Mouse (Mus musculus) adrenal gland, adult 2 months (tissue): ENCODE results near the gene Eif2b5. TPM values are rescaled to one million over a fixed set of nuclear protein-coding genes. Genes with fewer than 3 reads are reported as not detected.

Experiments
- DNase-seq: peaks from one replicate; pipeline ENCODE4 v3.0.0; 2021
- polyA plus RNA-seq: library from polyadenylated mRNA; depleted of rRNA; stranded (reverse); fragments of >200 nt; gene quantifications from 2 replicates; pipeline ENCODE4 v1.2.3, GENCODE M21; 2012
- total RNA-seq, 2 experiments: library from RNA; stranded (reverse); gene quantifications; 2 replicates each; pipeline ENCODE4 v1.2.3; 2021

Eif2b5 gene
- total and polyA plus RNA-seq, 3 experiments: 20.7 to 67.1 (median 50.2) TPM

- no peak for DNase-seq
Measured at GRCm38 (mm10) chr16:20489233-20489632, 9.4 kb upstream of the Eif2b5 start.

GRCm38 (mm10) chr16:20490581-20490980 is 8.0 kb upstream of the Eif2b5 start:
- peak; percentile 56 for DNase-seq

DNA sequence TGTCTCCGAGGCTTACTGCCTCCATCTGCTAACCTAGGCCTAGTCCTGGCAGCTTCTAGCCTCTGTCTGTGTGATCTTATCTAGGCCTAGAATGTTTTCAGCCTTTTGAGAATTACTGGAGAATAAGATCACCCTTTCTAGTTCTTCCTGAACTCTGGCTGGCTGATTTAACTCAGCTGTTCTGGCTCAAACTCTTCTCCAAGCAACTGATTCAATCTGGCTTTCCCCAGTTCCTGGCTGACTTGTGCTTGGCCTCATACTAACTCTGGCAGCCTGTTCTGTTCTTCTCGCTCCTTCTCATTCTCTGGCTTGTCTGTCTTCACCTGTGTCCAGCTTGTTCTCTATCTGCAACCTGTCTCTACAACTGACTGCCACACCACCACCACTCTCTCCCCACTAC is 7.3 kb upstream of the Eif2b5 start:
- no peak for DNase-seq

DNA sequence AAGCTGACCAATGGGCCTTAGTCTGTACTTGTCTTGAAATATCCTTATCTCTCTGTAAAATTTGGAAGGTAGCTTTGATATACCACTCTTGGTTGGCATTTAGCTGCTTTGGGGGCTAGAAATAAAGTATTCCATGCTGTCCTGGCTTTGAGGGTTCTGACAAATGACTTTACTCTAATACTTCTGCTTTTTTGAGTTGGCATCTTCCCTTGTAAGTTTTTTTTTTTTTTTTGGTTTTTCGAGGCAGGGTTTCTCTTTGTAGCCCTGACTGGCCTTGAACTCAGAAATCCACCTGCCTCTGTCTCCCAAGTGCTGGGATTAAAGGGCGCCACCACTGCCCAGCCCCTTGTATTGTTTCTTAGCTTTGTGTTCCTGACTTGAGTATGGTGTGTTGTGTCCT is 5.2 kb upstream of the Eif2b5 start:
- DNase-seq: no peak

DNA sequence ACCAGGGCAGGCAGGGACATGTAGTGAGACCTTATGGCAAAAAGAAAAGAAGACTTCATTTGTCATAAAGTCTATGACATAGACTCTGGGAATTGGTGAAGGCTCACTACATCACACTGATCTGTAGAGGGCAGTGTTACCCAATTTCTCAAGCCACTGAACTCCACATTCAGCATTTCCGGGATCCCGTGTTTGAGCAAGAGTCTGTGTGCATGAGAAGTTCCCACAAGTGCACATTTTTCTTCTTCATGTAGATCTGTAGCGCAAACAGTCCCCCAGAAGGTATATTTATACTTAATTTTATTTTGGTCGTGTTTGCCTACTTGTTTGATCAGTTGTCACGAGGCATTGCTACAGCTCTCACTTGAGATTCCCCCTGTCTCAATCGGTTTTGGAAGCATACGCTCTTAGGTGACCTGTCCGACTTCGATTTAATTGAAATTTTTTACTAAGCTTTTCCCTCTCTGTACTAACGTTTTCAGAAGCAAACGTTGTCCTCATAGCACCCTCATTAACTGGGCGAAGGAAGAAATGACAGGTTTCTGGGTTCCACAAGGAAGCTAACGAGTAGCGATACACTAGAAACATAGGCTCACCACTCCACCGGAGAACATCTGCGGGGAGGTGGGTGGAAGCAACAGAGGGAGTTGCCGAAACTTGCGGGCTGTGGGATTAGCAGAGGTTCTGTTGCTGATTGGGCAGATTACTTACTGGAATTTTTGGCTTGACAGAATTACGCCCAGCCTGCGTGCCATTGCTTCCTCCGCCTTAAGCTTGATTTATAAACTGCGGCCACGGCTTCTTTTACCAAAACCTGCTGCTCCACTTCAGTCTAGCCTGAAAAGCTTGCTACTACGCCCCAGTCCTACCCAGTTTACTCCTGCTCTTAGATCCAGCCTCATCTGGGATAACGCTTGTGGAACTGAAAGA is 1.7 kb upstream of the Eif2b5 start:
- DNase-seq: peak; percentile 65

DNA sequence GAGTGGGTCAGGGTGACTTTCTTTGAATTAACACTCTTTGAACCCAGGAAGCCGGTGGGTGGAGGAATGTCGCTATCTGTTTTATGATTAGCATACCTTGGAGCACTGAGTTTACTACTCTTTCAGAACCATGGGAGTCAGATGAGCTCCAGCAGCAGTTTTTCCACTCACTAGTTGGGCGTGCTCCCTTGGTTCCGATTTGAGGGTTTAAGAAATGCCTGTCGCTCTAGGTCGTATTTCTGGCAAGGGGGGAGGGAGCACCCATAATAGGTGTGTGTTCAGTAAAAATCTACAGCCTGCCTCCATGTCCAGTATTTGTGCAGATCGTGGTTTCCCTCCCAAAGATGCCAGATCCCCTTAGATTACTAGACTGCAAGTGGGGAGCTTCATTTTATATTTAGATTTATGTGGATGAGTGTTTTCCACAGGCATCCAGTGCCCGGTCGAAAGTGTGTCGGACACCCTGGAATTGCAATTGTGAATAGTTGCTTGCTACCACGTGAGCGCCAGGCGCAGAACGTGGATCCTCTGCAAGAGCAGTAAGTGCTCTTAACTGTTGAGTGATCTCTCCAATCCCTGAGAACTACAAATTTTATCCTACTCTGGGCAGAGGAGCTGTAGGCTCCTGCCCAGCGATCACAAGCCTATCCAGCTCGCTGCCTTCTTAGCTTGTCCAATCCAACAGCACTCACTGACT is 489 bp upstream of the Eif2b5 start:
- DNase-seq: no peak

DNA sequence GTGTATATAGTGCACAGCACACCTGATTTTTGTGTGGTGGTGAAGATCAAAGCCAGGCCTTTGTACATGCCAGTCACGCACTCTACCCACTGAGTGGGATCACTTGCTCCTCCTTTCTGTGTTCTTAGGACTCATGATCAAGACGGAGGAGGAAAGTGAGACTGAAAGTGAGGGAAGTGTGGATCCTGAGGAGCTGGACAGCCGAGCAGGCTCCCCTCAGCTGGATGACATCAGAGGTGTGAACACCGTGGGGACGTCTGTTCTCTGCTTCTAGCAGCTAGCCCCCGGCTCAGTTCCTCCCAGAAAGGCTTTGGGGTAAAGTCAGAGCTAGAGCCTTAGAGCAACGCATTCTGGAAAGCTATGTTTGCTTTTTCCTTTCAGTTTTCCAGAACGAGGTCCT is 7.4 kb downstream of the Eif2b5 start:
- no peak for DNase-seq

DNA sequence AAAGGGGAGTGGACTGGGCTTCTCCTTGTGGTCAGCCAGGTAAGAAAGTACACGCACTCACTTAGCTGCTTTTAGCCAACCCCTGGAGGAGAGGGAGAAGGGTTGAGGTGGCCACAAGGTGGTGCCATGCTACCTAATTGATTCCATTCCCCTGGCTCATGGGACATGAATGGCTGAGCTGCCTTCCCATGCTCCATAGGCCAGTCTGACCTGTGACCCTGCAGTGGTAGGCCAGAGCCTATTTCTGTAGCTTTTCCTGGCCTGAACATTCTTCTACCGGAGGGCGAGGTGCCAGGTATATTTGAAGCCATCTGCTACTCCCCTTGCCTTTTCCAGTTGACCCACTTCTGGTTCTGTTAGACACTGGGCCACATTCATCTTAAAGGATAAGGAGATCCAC is 10.7 kb downstream of the Eif2b5 start:
- peak; percentile 56 for DNase-seq

DNA sequence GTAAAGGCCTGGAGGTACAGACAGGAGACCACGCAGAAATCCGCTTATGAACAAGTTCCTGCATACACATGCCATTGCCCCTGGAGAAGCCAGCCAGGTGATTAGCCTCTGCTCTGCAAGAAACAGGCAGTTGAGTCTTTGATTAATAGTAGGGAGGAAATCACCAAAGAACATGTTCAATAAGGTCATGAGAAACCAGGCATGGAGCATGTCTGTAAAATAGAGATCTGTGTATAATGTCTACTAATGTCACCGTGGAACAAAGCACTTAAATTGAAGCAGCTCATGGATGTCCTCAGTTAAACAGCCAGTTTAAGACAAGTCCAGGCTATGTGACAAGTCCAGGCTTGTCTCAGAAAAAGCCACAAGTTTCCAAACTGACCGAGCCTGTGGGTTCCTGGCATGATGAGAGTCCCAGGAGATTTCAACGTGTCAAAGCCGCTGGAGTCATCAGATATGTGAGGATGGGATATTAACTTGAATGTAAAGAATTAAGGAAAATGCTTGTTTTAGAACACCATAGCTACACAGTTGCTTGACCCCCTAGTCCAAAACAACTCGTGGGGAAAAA is 12.7 kb downstream of the Eif2b5 start:
- no peak for DNase-seq

GRCm38 (mm10) chr16:20516032-20516431 is 17.4 kb downstream of the Eif2b5 start:
- no peak for DNase-seq

- peak; percentile 97 for DNase-seq
Measured at GRCm38 (mm10) chr16:20516726-20517201, 18.1 kb downstream of the Eif2b5 start, which contains the start of gene Dvl3. Gene Dvl3, plus strand, starts transcription at chr16:20516982.

DNA sequence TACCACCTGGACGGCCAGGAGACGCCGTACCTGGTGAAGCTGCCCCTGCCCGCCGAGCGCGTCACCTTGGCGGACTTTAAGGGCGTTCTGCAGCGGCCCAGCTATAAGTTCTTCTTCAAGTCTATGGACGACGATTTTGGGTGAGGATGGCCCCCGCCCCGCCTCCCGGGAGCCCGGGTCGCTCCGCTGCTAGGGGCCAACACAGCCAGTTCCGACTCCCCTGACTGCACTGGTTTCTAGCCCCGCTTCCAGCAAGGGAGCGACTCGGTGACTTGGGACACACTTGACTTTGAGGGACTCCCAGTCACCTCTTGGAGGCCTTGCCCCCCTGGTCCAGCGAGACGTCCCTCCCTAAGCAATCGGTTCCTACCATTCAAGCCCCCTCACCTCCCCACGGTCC is 18.6 kb downstream of the Eif2b5 start:
- DNase-seq: no peak

- peak; percentile 42 for DNase-seq
Measured at GRCm38 (mm10) chr16:20517701-20518374, 19.2 kb downstream of the Eif2b5 start.

GRCm38 (mm10) chr16:20523886-20524285 is 25.3 kb downstream of the Eif2b5 start:
- no peak for DNase-seq

- no peak for DNase-seq
Measured at GRCm38 (mm10) chr16:20528779-20529178, 30.2 kb downstream of the Eif2b5 start.

DNA sequence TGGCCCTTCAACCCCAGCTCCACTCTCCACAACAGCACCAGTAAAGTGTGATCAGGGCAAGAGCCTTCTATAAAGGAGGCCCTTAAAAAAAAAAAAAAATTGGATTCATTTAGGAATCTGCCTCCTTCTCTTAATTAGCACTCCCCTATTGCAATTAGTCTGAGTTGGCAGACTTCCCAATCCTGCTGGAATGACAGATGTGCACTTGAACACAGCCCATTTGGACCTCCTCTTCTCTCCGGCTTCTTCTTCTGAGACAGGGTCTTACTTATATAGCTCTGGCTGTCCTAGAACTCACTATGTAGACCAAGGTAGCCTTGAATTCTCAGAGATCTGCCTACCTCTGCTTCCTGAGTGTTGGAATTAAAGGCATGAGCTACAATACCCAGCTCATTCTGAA is 30.8 kb downstream of the Eif2b5 start:
- no peak for DNase-seq

DNA sequence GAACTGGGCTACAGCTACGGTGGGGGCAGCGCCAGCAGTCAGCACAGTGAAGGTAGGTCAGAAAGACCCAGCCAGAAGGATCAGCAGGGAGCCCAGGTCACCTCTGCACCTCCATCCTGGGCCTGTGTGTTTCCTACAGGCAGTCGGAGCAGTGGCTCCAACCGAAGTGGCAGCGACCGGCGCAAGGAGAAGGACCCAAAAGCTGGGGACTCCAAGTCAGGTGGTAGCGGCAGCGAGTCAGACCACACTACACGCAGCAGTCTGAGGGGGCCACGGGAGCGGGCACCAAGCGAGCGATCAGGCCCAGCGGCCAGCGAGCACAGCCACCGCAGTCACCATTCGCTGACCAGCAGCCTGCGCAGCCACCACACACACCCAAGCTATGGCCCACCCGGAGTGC is 32.3 kb downstream of the Eif2b5 start:
- DNase-seq: no peak

DNA sequence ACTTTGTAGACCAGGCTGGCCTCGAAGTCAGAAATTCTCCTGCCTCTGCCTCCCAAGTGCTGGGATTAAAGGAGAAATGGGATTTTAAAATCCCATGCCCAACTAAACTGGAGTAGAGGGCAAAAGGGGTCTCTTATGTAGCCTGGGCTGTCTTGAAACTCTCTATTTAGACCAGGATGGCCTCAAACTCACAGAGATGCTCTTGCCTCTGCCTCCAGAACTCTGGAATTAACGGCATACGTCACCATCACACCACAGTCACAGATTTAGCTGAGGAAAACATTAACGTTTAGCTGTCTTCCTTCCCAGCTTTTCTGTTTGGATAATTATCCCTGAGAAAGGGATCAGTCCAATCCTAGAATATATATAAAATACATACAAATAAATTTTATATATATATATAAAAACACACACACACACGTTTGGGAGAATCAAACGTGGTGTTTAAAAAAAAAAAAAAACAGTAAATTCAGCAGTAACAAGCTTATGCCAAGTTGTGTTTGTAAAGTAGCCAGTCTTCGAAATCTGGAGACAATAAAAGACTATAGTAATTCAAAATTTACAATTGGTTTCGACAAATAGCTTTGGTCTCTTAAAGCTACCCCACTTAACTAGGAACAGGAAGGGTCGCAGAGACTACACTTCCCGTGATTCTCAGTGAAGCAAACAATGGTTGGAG is 36.1 kb downstream of the Eif2b5 start:
- no peak for DNase-seq

- peak; percentile 96 for DNase-seq
Measured at GRCm38 (mm10) chr16:20535296-20536080, 36.9 kb downstream of the Eif2b5 start, which contains the start of gene Ap2m1. Gene Ap2m1, plus strand, starts transcription at chr16:20535478.

GRCm38 (mm10) chr16:20536081-20536665 is 37.6 kb downstream of the Eif2b5 start:
- no peak for DNase-seq
